Mouse (Mus musculus) hindbrain, embryonic 14.5 days (tissue): ENCODE measurements around the gene Rhoa. TPM values are rescaled to one million over a fixed set of nuclear protein-coding genes. Genes with fewer than 3 reads are reported as not detected.

Source experiments
- ATAC-seq: fragments of 200-750 bp; cut with Nextera tagmentation; 2 replicates; pipeline ENCODE4 v1.8.0; 2017; ENCODE audit warnings: moderate number of reproducible peaks, mild to moderate bottlenecking, moderate TSS enrichment, moderate library complexity; ENCODE audit not compliant: low FRiP score
- DNase-seq: peaks from one replicate; pipeline ENCODE4 v3.0.0-alpha.2; 2015; ENCODE audit warnings: low spot score
- H3K27ac ChIP-seq: fragments of 300-500 bp; sonication (generic); 2 replicates; pipeline ENCODE4 v1.5.1; 2014; ENCODE audit warnings: mild to moderate bottlenecking, moderate library complexity
- H3K27me3 ChIP-seq: fragments of 300-500 bp; sonication (generic); 2 replicates; pipeline ENCODE4 v1.6.1; 2014; ENCODE audit warnings: mild to moderate bottlenecking, low read length, mixed read lengths; ENCODE audit not compliant: control insufficient read depth, insufficient read depth
- H3K36me3 ChIP-seq: fragments of 300-500 bp; sonication (generic); replicated peaks from 2 replicates; pipeline ENCODE4 v1.6.1; 2014; ENCODE audit not compliant: control insufficient read depth, insufficient read depth
- H3K4me1 ChIP-seq: fragments of 300-500 bp; sonication (generic); replicated peaks from 2 replicates; pipeline ENCODE4 v1.6.1; 2014; ENCODE audit warnings: antibody characterized with exemption, low read length, mixed read lengths; ENCODE audit not compliant: control insufficient read depth, insufficient read depth
- H3K4me2 ChIP-seq: fragments of 300-500 bp; sonication (generic); replicated peaks from 2 replicates; pipeline ENCODE4 v1.6.1; 2014; ENCODE audit warnings: mild to moderate bottlenecking, moderate library complexity
- H3K4me3 ChIP-seq: fragments of 300-500 bp; sonication (generic); replicated peaks from 2 replicates; pipeline ENCODE4 v1.5.1; 2014; ENCODE audit warnings: mild to moderate bottlenecking, low read length
- H3K9ac ChIP-seq: fragments of 300-500 bp; sonication (generic); 2 replicates; pipeline ENCODE4 v1.6.1; 2014
- H3K9me3 ChIP-seq: fragments of 300-500 bp; sonication (generic); 2 replicates; pipeline ENCODE4 v1.6.1; 2016; ENCODE audit warnings: low read length; ENCODE audit not compliant: control insufficient read depth
- WGBS: fragments of 180-500 bp; shearing (Covaris S2); extraction: QIAGEN DNeasy Blood & Tissue Kit; methylation state at CpG from one replicate; pipeline ENCODE4 v1.1.7; 2014; 5-methylcytosine and 5-hydroxymethylcytosine counted together
- polyA plus RNA-seq: library from polyadenylated mRNA; unstranded; fragments of >200 nt; fragmentation: Nextera tagmentation; extraction: Ambion mirVana; gene quantifications from 2 replicates; pipeline ENCODE4 v1.2.1, GENCODE M21; 2014

Rhoa gene
- polyA plus RNA-seq, 1 experiment from 2014 or later: 206 TPM

GRCm38 (mm10) chr9:108379294-108379693 lies 73.4 kb downstream of the Rhoa start:
- DNase-seq (no peak), ATAC-seq (no peak)
- Histone ChIP-seq H3K9me3 (no peaks in the 10 kb centered on the region), H3K4me3 (no peak overlapping the region), H3K27ac (no peak overlapping the region), H3K4me2 (no peak overlapping the region), H3K9ac (no peak overlapping the region), H3K36me3 (peaks cover 98% of the 10 kb centered on the region), H3K27me3 (no peaks in the 10 kb centered on the region), H3K4me1 (no peaks in the 10 kb centered on the region)
- 94% methylated on average over 4 of the region's 4 CpGs for WGBS

GRCm38 (mm10) chr9:108381382-108381781 lies 75.5 kb downstream of the Rhoa start:
- H3K9ac ChIP-seq: no peak overlapping the region
- no peak overlapping the region for H3K4me2 ChIP-seq
- 96% methylated on average over 9 of the region's 9 CpGs for WGBS
- no peaks in the 10 kb centered on the region for H3K27me3 ChIP-seq
- no peak for ATAC-seq
- no peak overlapping the region for H3K4me3 ChIP-seq
- no peaks in the 10 kb centered on the region for H3K4me1 ChIP-seq
- peaks cover 99% of the 10 kb centered on the region for H3K36me3 ChIP-seq
- H3K9me3 ChIP-seq: no peaks in the 10 kb centered on the region
- no peak for DNase-seq
- H3K27ac ChIP-seq: no peak overlapping the region

GRCm38 (mm10) chr9:108385006-108385405 lies 79.1 kb downstream of the Rhoa start:
- WGBS: 88% methylated on average over 7 of the region's 7 CpGs
- no peak overlapping the region for H3K27ac ChIP-seq
- H3K4me3 ChIP-seq: no peak overlapping the region
- H3K9me3 ChIP-seq: no peaks in the 10 kb centered on the region
- no peak overlapping the region for H3K4me2 ChIP-seq
- no peaks in the 10 kb centered on the region for H3K27me3 ChIP-seq
- no peak for DNase-seq
- peaks cover 99% of the 10 kb centered on the region for H3K36me3 ChIP-seq
- ATAC-seq: no peak
- no peaks in the 10 kb centered on the region for H3K4me1 ChIP-seq
- no peak overlapping the region for H3K9ac ChIP-seq

- no peaks in the 10 kb centered on the region for H3K4me1 ChIP-seq
- 93% methylated on average over 4 of the region's 4 CpGs for WGBS
- ATAC-seq: no peak
- peaks cover 99% of the 10 kb centered on the region for H3K36me3 ChIP-seq
- H3K4me3 ChIP-seq: no peak overlapping the region
- H3K9ac ChIP-seq: no peak overlapping the region
- H3K27me3 ChIP-seq: no peaks in the 10 kb centered on the region
- no peak for DNase-seq
- no peak overlapping the region for H3K27ac ChIP-seq
- H3K9me3 ChIP-seq: no peaks in the 10 kb centered on the region
- H3K4me2 ChIP-seq: no peak overlapping the region
These were observed 80.9 kb downstream of the Rhoa start for GRCm38 (mm10) chr9:108386816-108387215.

Other genes with a start within 250 kb of the Rhoa start
- gene Mst1, start 225.7 kb upstream of the Rhoa start, polyA plus RNA-seq: not detected in 2 replicates
- 49.9 and 50.9 TPM in 2 replicates for gene Rnf123, start 222.8 kb upstream of the Rhoa start, polyA plus RNA-seq
- 44.8 and 48.7 TPM in 2 replicates for gene Apeh, start 211.5 kb upstream of the Rhoa start, polyA plus RNA-seq
- gene Bsn, start 115.7 kb upstream of the Rhoa start, polyA plus RNA-seq: 15.4 and 15.7 TPM in 2 replicates
- 76.7 and 83.0 TPM in 2 replicates for gene Dag1, start 42.2 kb upstream of the Rhoa start, polyA plus RNA-seq
- gene Nicn1, start 15.7 kb upstream of the Rhoa start, polyA plus RNA-seq: 136 and 137 TPM in 2 replicates
- 18.6 and 24.4 TPM in 2 replicates for gene Amt, start 9.3 kb upstream of the Rhoa start, polyA plus RNA-seq
- gene Tcta, start within 50 bp of the Rhoa start, polyA plus RNA-seq: 49.5 and 59.9 TPM in 2 replicates
- 462 and 488 TPM in 2 replicates for gene Gpx1, start 32.8 kb downstream of the Rhoa start, polyA plus RNA-seq
- 127 TPM in 2 replicates for gene Usp4, start 41.7 kb downstream of the Rhoa start, polyA plus RNA-seq
- gene 1700102P08Rik, start 86.7 kb downstream of the Rhoa start, polyA plus RNA-seq: 1.7 and 2.2 TPM in 2 replicates
- 1.6 TPM in 2 replicates for gene Ccdc36, start 122.4 kb downstream of the Rhoa start, polyA plus RNA-seq
- gene BC048562, start 130.4 kb downstream of the Rhoa start, polyA plus RNA-seq: not detected in 2 replicates
- gene Ccdc71, start 154.4 kb downstream of the Rhoa start, polyA plus RNA-seq: 44.9 and 51.4 TPM in 2 replicates
- 52.8 and 57.2 TPM in 2 replicates for gene Klhdc8b, start 155.5 kb downstream of the Rhoa start, polyA plus RNA-seq
- 18.9 and 19.4 TPM in 2 replicates for gene Lamb2, start 173.6 kb downstream of the Rhoa start, polyA plus RNA-seq
- gene Usp19, start 184.5 kb downstream of the Rhoa start, polyA plus RNA-seq: 64.9 and 69.7 TPM in 2 replicates
- gene Qars, start 201.6 kb downstream of the Rhoa start, polyA plus RNA-seq: 61.6 and 66.6 TPM in 2 replicates
- 119 and 128 TPM in 2 replicates for gene Qrich1, start 210.7 kb downstream of the Rhoa start, polyA plus RNA-seq